Mouse (Mus musculus) liver, adult 2 months (tissue): ENCODE results near the gene Abcg5.

Source experiments
- CTCF ChIP-seq: fragments of 200-500 bp; IDR thresholded peaks from 2 replicates; pipeline ENCODE4 v1.5.1; 2011; ENCODE audit warnings: low read depth, low read length, control low read depth
- POLR2A ChIP-seq: fragments of 200-500 bp; IDR thresholded peaks from 2 replicates; pipeline ENCODE4 v1.6.1; 2011; ENCODE audit warnings: low read length, control low read depth; ENCODE audit not compliant: insufficient read depth; ENCODE audit errors: extremely low read depth

DNA sequence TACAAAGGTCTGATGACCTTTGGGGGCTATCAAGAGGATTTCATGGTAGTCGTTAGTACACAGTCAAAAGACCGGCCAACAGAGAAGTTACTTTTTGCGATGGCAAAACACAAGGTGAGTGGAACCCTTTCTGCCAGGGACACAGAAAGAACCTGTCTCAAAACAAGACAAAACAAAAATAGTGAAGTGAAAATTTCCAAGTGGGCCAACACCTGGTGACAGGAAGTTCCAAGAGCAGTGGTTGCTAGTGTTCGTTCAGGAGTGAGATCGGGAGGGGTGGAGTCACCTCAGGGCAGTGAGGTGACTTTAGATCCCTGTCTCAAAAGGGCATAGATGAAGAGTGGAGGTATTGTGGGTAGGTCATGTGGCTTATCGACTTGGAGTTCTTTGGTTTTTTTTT, 64.9 kb downstream of the Abcg5 start:
- TF ChIP-seq CTCF (no peak), POLR2A (no peak)
